Mouse (Mus musculus) spleen, adult 10 weeks (tissue): Measurements from ENCODE around the gene Rbks. TPM values are rescaled to one million over a fixed set of nuclear protein-coding genes. Genes with fewer than 3 reads are reported as not detected.

Experiments
- polyA plus RNA-seq: library from polyadenylated mRNA; stranded (reverse); fragments of 350-450 nt; fragmentation: Illumina TruSeq; extraction: RNeasy Lipid Tissue Mini Kit (QIAGEN cat#74804); gene quantifications from one replicate; pipeline ENCODE4 v1.2.3, GENCODE M21; 2015; ENCODE audit warnings: low replicate concordance; ENCODE audit not compliant: insufficient read depth

The Rbks gene
- polyA plus RNA-seq: 7.6 TPM

GRCm38 (mm10) chr5:31696971-31697643 lies at the start of gene Rbks:
Gene Rbks (minus strand): TSS chr5:31697627.

GRCm38 (mm10) chr5:31697644-31698296 lies 343 bp upstream of the Rbks start, which contains the start of gene Babam2:
Gene Babam2 (plus strand): TSS chr5:31697684.

GRCm38 (mm10) chr5:31596481-31597429 lies 100.7 kb downstream of the Rbks start, which contains the start of gene Mrpl33:
Gene Mrpl33 (plus strand): TSS chr5:31596935.

Other genes with a start within 250 kb of the Rbks start
- gene Zfp512, start 245.2 kb downstream of the Rbks start, polyA plus RNA-seq: 52.2 TPM
- 0.11 TPM for gene 4930548H24Rik, start 211.9 kb downstream of the Rbks start, polyA plus RNA-seq
- 32.4 TPM for gene Gpn1, start 202.9 kb downstream of the Rbks start, polyA plus RNA-seq
- gene Slc4a1ap, start 170.6 kb downstream of the Rbks start, polyA plus RNA-seq: 51.7 TPM
- gene Supt7l, start 169.8 kb downstream of the Rbks start, polyA plus RNA-seq: 11.7 TPM
- 160 TPM for gene Mrpl33, start 100.7 kb downstream of the Rbks start, polyA plus RNA-seq
- gene Babam2, start 57 bp upstream of the Rbks start, polyA plus RNA-seq: 57.1 TPM